Mouse (Mus musculus) liver, postnatal 0 days (tissue): ENCODE measurements around the gene Syt2. TPM values are rescaled to one million over a fixed set of nuclear protein-coding genes. Genes with fewer than 3 reads are reported as not detected.
A peak's percentile ranks its signal among the peaks of the same experiment; 100 is the strongest.

Experiments
- ATAC-seq: fragments of 200-750 bp; cut with Nextera tagmentation; 2 replicates; pipeline ENCODE4 v1.8.0; 2017; ENCODE audit warnings: mild to moderate bottlenecking, moderate library complexity
- DNase-seq: peaks from one replicate; pipeline ENCODE4 v3.0.0-alpha.2; 2016
- H3K27ac ChIP-seq: fragments of 300-500 bp; sonication (generic); 2 replicates; pipeline ENCODE4 v1.5.1; 2014; ENCODE audit warnings: antibody characterized with exemption, moderate library complexity, mild to moderate bottlenecking, low read depth
- H3K27me3 ChIP-seq: fragments of 300-500 bp; sonication (generic); 2 replicates; pipeline ENCODE4 v1.6.1; 2014; ENCODE audit warnings: low read length, control low read depth, mixed read lengths; ENCODE audit not compliant: insufficient read depth
- H3K36me3 ChIP-seq: fragments of 300-500 bp; sonication (generic); replicated peaks from 2 replicates; pipeline ENCODE4 v1.6.1; 2014; ENCODE audit warnings: mild to moderate bottlenecking, control low read depth, low read length, moderate library complexity, mixed read lengths; ENCODE audit not compliant: insufficient read depth
- H3K4me1 ChIP-seq: fragments of 300-500 bp; sonication (generic); 2 replicates; pipeline ENCODE4 v1.6.1; 2014; ENCODE audit warnings: antibody characterized with exemption, mild to moderate bottlenecking, control low read depth; ENCODE audit not compliant: insufficient read depth
- H3K4me2 ChIP-seq: fragments of 300-500 bp; sonication (generic); 2 replicates; pipeline ENCODE4 v1.6.1; 2014; ENCODE audit warnings: low read depth, mild to moderate bottlenecking, low read length, moderate library complexity, mixed read lengths
- H3K4me3 ChIP-seq: fragments of 300-500 bp; sonication (generic); 2 replicates; pipeline ENCODE4 v1.5.1; 2014; ENCODE audit warnings: low read depth, low read length
- H3K9ac ChIP-seq: fragments of 300-500 bp; sonication (generic); replicated peaks from 2 replicates; pipeline ENCODE4 v1.6.1; 2014; ENCODE audit warnings: mild to moderate bottlenecking, moderate library complexity
- H3K9me3 ChIP-seq: fragments of 300-500 bp; sonication (generic); 2 replicates; pipeline ENCODE4 v1.6.1; 2016; ENCODE audit warnings: mild to moderate bottlenecking, control low read depth, low read length, mixed read lengths
- CTCF ChIP-seq: sonication (generic); IDR thresholded peaks from 2 replicates; pipeline ENCODE4 v1.5.1; 2016; ENCODE audit warnings: antibody characterized with exemption, low read depth
- EP300 ChIP-seq: IDR thresholded peaks from 2 replicates; pipeline ENCODE4 v1.6.1; 2016; ENCODE audit warnings: antibody characterized with exemption, low read depth, mild to moderate bottlenecking
- WGBS: fragments of 180-500 bp; shearing (Covaris S2); extraction: QIAGEN DNeasy Blood & Tissue Kit; methylation state at CpG from one replicate; pipeline ENCODE4 v1.1.7; 2014; ENCODE audit not compliant: insufficient replicate concordance; 5-methylcytosine and 5-hydroxymethylcytosine counted together
- polyA plus RNA-seq: library from polyadenylated mRNA; unstranded; fragments of >200 nt; fragmentation: Nextera tagmentation; extraction: Ambion mirVana; gene quantifications from 2 replicates; pipeline ENCODE4 v1.2.1, GENCODE M21; 2015

Gene Syt2
- polyA plus RNA-seq, 1 experiment from 2014 or later: not detected

DNA sequence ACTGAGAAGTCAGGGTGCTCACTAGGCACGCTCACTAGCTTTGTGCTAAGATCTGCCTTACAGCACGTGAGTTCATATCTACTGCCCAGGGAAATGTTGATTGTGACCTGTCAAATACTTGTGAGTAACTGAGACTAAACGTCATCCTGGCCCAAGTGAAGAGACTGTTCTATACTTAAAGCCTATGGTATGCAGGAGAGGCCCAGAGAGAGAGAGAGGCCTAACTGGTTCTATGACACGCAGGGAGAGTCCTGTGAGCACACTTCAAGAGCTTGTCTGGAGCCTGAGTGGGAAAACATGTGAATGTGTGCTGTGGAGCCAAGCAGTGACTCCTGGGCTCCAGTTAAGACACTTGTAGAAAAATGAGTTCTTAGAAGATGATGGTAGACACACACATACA lies 137.5 kb downstream of the Syt2 start:
- DNase-seq: no peak
- no peak overlapping the region for H3K4me2 ChIP-seq
- no peak overlapping the region for H3K27ac ChIP-seq
- no peaks in the 10 kb centered on the region for H3K27me3 ChIP-seq
- H3K36me3 ChIP-seq: no peaks in the 10 kb centered on the region
- 77% methylated on average over 4 of the region's 4 CpGs for WGBS
- H3K4me1 ChIP-seq: peaks cover 3% of the 10 kb centered on the region; the same call in 1 of the 2 replicates
- TF ChIP-seq CTCF (no peak), EP300 (no peak)
- no peak overlapping the region for H3K9ac ChIP-seq
- no peak for ATAC-seq
- no peak overlapping the region for H3K4me3 ChIP-seq
- no peaks in the 10 kb centered on the region for H3K9me3 ChIP-seq

DNA sequence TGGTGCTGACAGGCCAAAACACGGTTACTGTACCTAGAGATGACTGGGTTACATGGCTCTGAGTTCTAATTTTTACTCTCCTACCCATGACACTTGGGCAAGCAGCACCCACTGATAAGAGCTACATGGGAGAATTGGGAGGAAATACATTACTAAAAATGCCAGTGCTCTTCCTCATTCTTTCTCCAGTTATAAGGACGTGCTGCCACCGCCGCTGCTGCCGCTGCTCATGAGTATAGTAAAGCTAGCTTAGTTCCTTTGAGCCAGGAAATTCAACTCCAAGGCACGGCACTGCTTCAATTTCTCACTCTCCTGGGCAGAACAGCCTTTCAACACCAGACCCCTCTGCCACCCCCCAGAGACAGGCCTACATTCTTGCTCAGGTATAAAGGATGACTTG lies 138.0 kb downstream of the Syt2 start:
- Histone ChIP-seq H3K9me3 (no peaks in the 10 kb centered on the region), H3K27me3 (no peaks in the 10 kb centered on the region), H3K9ac (no peak overlapping the region), H3K27ac (peak overlapping the region; percentile 66), H3K36me3 (no peaks in the 10 kb centered on the region), H3K4me3 (no peak overlapping the region), H3K4me1 (peaks cover 3% of the 10 kb centered on the region; the same call in 1 of the 2 replicates), H3K4me2 (no peak overlapping the region)
- ATAC-seq (no peak), DNase-seq (no peak)
- 61% methylated on average over 6 of the region's 6 CpGs for WGBS
- TF ChIP-seq EP300 (no peak), CTCF (no peak)

- Histone ChIP-seq H3K27me3 (no peaks in the 10 kb centered on the region), H3K4me1 (peaks cover 3% of the 10 kb centered on the region; the same call in 1 of the 2 replicates), H3K9me3 (no peaks in the 10 kb centered on the region), H3K4me3 (no peak overlapping the region), H3K9ac (no peak overlapping the region), H3K4me2 (no peak overlapping the region), H3K36me3 (no peaks in the 10 kb centered on the region), H3K27ac (peak overlapping the region; percentile 66)
- DNase-seq: no peak
- ATAC-seq: no peak
- no peak for TF ChIP-seq EP300
- TF ChIP-seq CTCF: no peak
- WGBS: 72% methylated on average over 1 of the region's 1 CpGs
Measured at GRCm38 (mm10) chr1:134784911-134785310, 138.4 kb downstream of the Syt2 start.

DNA sequence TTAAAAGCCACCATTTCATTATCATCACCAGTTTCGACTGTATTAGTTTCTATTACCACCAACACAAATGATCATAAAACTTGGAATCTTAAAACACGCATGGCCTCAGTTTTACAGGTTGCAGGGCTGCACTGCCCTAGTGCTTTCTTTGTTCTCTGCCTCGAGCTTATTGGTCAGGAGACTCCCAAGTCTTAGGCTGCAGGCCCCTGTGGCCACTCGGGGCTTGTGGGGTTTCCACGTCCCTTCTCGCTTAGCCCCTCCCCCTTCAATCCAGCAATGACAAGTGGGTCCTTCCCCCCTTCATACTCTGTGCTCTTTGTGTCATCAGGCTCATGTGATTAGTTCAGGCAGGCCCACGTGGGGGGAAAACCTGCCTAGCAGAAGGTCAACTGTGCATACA lies 141.6 kb downstream of the Syt2 start:
- no peaks in the 10 kb centered on the region for H3K27me3 ChIP-seq
- peaks cover 7% of the 10 kb centered on the region; the same call in 1 of the 2 replicates for H3K4me1 ChIP-seq
- TF ChIP-seq EP300 (no peak), CTCF (no peak)
- no peaks in the 10 kb centered on the region for H3K9me3 ChIP-seq
- 63% methylated on average over 7 of the region's 7 CpGs for WGBS
- no peak overlapping the region for H3K27ac ChIP-seq
- H3K36me3 ChIP-seq: no peaks in the 10 kb centered on the region
- DNase-seq: no peak
- no peak for ATAC-seq
- no peak overlapping the region for H3K4me3 ChIP-seq
- H3K4me2 ChIP-seq: no peak overlapping the region
- H3K9ac ChIP-seq: no peak overlapping the region

DNA sequence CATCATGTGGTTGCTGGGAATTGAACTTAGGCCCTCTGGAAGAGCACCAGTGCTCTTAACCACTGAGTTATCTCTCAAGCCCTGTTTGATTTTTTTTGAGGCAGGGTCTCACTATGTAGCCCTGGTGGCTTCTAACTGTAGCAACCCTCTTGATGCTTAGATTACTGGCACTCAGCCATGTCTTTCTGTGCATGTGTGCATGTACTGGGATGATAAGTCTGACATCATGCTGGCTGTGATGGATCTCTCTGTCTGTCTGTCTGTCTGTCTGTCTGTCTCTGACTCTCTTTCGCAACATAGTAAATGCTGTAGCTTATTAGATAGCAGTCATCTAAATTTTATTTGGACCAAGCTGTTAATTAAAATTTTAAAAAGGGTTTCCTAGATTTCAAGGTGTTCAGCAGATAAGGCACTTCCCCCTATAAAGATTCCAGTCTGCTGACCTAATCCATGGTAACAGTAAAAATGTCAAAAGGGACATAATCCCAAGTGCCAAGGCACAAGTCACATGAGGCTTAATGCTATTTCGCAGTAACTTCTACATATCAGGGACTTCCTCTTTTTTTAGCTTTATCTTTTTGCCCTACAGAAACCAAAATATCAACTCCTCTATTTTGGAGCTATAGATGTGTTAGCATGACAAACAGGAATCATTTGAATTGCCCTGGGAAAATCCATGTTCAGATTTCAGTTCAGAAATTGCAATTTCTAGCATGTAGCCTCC lies 144.4 kb downstream of the Syt2 start:
- 39% methylated on average over 2 of the region's 2 CpGs for WGBS
- DNase-seq: no peak

DNA sequence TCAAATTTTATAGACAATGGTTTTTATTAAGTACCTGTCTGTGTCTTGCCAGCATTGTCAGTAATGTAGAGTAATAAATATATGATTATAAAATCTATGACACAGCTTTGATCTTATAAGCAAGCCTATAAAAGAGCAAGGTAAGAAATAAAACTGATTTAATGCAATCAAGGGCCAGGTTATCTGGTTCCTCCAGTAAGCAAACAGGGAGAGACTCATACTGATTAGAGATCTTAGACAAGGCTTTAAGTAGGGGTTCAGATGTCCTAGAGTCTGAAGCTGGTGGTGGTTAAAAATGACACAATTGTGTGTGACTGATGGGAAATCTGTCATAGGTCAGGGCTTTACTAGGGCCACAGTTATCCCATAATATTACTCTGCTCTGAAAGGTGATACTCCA lies 145.0 kb downstream of the Syt2 start:
- TF ChIP-seq EP300: no peak
- TF ChIP-seq CTCF: no peak
- DNase-seq: no peak
- no peak overlapping the region for H3K9ac ChIP-seq
- H3K4me2 ChIP-seq: no peak overlapping the region
- no peaks in the 10 kb centered on the region for H3K27me3 ChIP-seq
- ATAC-seq: no peak
- no peak overlapping the region for H3K27ac ChIP-seq
- no peak overlapping the region for H3K4me3 ChIP-seq
- 0 out of 2 replicates have a peak, but pooled peaks cover 4% of the 10 kb centered on the region for H3K4me1 ChIP-seq
- no peaks in the 10 kb centered on the region for H3K36me3 ChIP-seq
- H3K9me3 ChIP-seq: no peaks in the 10 kb centered on the region

More for the DNA sequence above, 144.4 kb downstream of the Syt2 start:
- no peak overlapping the region for H3K27ac ChIP-seq
- H3K4me1 ChIP-seq: 0 out of 2 replicates have a peak, but pooled peaks cover 4% of the 10 kb centered on the region
- no peaks in the 10 kb centered on the region for H3K9me3 ChIP-seq
- TF ChIP-seq CTCF (no peak), EP300 (0 out of 2 replicates have a peak, but pooled peaks have one; percentile 33)
- H3K27me3 ChIP-seq: no peaks in the 10 kb centered on the region
- H3K4me2 ChIP-seq: no peak overlapping the region
- no peak overlapping the region for H3K9ac ChIP-seq
- H3K36me3 ChIP-seq: no peaks in the 10 kb centered on the region
- no peak overlapping the region for H3K4me3 ChIP-seq
- peak; percentile 62 for ATAC-seq
